Mouse (Mus musculus): ENCODE data around the gene Slbp.
A peak's percentile ranks its signal among the peaks of the same experiment; 100 is the strongest.

Gene Slbp

GRCm38 (mm10) chr5:33651921-33652782 lies at the start of gene Slbp:
Gene Slbp, minus strand, starts transcription at chr5:33652574.
- DNase-seq, result peak; percentile 93 to 94

GRCm38 (mm10) chr5:33701832-33702231 lies 49.5 kb upstream of the Slbp start:
- no peak for DNase-seq

GRCm38 (mm10) chr5:33700010-33700409 lies 47.6 kb upstream of the Slbp start:
- DNase-seq, result no peak

GRCm38 (mm10) chr5:33698669-33699068 lies 46.3 kb upstream of the Slbp start:
- DNase-seq, result no peak

GRCm38 (mm10) chr5:33697947-33698512 lies 45.7 kb upstream of the Slbp start:
- no peak for DNase-seq

GRCm38 (mm10) chr5:33697534-33697933 lies 45.2 kb upstream of the Slbp start:
- no peak for DNase-seq

GRCm38 (mm10) chr5:33696430-33696829 lies 44.1 kb upstream of the Slbp start:
- no peak for DNase-seq

- DNase-seq, result no peak
Measured at GRCm38 (mm10) chr5:33695718-33696121, 43.3 kb upstream of the Slbp start.

GRCm38 (mm10) chr5:33694848-33695717 lies 42.7 kb upstream of the Slbp start:
- DNase-seq, result peak in 1 of 2 experiments; percentile 14

GRCm38 (mm10) chr5:33694461-33694847 lies 42.1 kb upstream of the Slbp start:
- DNase-seq, result no peak

- no peak for DNase-seq
Measured at GRCm38 (mm10) chr5:33692393-33692792, 40.0 kb upstream of the Slbp start.

GRCm38 (mm10) chr5:33689852-33690645 lies 37.7 kb upstream of the Slbp start:
- DNase-seq, result no peak

GRCm38 (mm10) chr5:33689221-33689844 lies 37.0 kb upstream of the Slbp start:
- no peak for DNase-seq

GRCm38 (mm10) chr5:33688278-33689220 lies 36.2 kb upstream of the Slbp start:
- DNase-seq, result no peak

- no peak for DNase-seq
Measured at GRCm38 (mm10) chr5:33687142-33687541, 34.8 kb upstream of the Slbp start.

- no peak for DNase-seq
Measured at GRCm38 (mm10) chr5:33684932-33685331, 32.6 kb upstream of the Slbp start.

- no peak for DNase-seq
Measured at GRCm38 (mm10) chr5:33683897-33684652, 31.7 kb upstream of the Slbp start.

GRCm38 (mm10) chr5:33682963-33683362 lies 30.6 kb upstream of the Slbp start:
- DNase-seq, result no peak

GRCm38 (mm10) chr5:33681611-33682388 lies 29.4 kb upstream of the Slbp start:
- DNase-seq, result no peak

Measured in spleen, adult 18-20 months (tissue).